ENCODE assay signal across 20 mouse cellular contexts in genomic region chr16:3896046-3896445, GRCm38 (mm10). TPM values are rescaled to one million over a fixed set of nuclear protein-coding genes. Genes with fewer than 3 reads are reported as not detected.
DNase-seq lines count a peak whose midpoint lies in the region; ATAC-seq and TF ChIP-seq lines count a peak whose summit lies in the region.
"Had no signal": no experiment of that assay in that cellular context is flagged by ENCODE, and none has a peak within 500 bp of the region (broad histone marks: within the 10 kb centered on the region; RNA-seq: fewer than 3 reads in every experiment).

No protein-coding gene starts in this region.

- no peak for TF ChIP-seq CTCF in CH12.LX (conservative IDR thresholded peaks at IDR 0.05 in 1 of 2, IDR thresholded peaks at IDR 0.05 in 1 of 2; ENCODE audit: low read depth in 2 of 2, low read length in 2 of 2)
- no peak for TF ChIP-seq CTCF in small intestine, adult 2 months (IDR thresholded peaks at IDR 0.05; ENCODE audit: extremely low read depth, insufficient read length, insufficient replicate concordance, low read depth, low read length)

- H3K27me3 ChIP-seq in liver, embryonic 16.5 days (ENCODE audit: control insufficient read depth, insufficient read depth, low read depth, low read length), result no peaks in the 10 kb centered on the region
- H3K27me3 ChIP-seq in liver, embryonic 11.5 days (replicated peaks; ENCODE audit: control insufficient read depth, insufficient read depth, low read length), result no peaks in the 10 kb centered on the region
- no peaks in the 10 kb centered on the region for H3K27me3 ChIP-seq in CH12.LX (replicated peaks)
- no peaks in the 10 kb centered on the region for H3K27me3 ChIP-seq in small intestine, adult 2 months (ENCODE audit: control insufficient read depth, insufficient read depth, low read length)
- H3K27me3 ChIP-seq: embryonic facial prominence, embryonic 12.5 days; hindbrain, embryonic 13.5 days; kidney, embryonic 15.5 days; liver, embryonic 15.5 days; megakaryocyte, embryonic 14.5 days; midbrain, embryonic 13.5 days had no signal

- no peaks in the 10 kb centered on the region for H3K9me3 ChIP-seq in liver, embryonic 16.5 days (replicated peaks; ENCODE audit: control insufficient read depth, low read length)
- H3K9me3 ChIP-seq in liver, embryonic 11.5 days (ENCODE audit: control insufficient read depth, low read length), result no peaks in the 10 kb centered on the region
- H3K9me3 ChIP-seq in CH12.LX (replicated peaks; ENCODE audit: low read length), result no peaks in the 10 kb centered on the region
- H3K9me3 ChIP-seq: embryonic facial prominence, embryonic 12.5 days; hindbrain, embryonic 13.5 days; kidney, embryonic 15.5 days; liver, embryonic 15.5 days; megakaryocyte, embryonic 14.5 days; midbrain, embryonic 13.5 days had no signal

- peak overlapping the region; percentile 19; the same call in 1 of the 2 replicates for H3K4me2 ChIP-seq in liver, embryonic 16.5 days (ENCODE audit: low read depth, low read length)
- no peak overlapping the region for H3K4me2 ChIP-seq in liver, embryonic 11.5 days
- H3K4me2 ChIP-seq in CH12.LX (ENCODE audit: insufficient read depth, low read depth, poor library complexity, severe bottlenecking), result peak overlapping the region; percentile 75; the same call in 1 of the 2 replicates
- H3K4me2 ChIP-seq: embryonic facial prominence, embryonic 12.5 days; heart, embryonic 11.5 days; hindbrain, embryonic 13.5 days; kidney, embryonic 15.5 days; midbrain, embryonic 13.5 days had no signal

- H3K27ac ChIP-seq in liver, embryonic 16.5 days (ENCODE audit: low read length), result peak overlapping the region; percentile 35; the same call in 1 of the 2 replicates
- H3K27ac ChIP-seq in liver, embryonic 11.5 days (ENCODE audit: low read depth, low read length), result no peak overlapping the region
- H3K27ac ChIP-seq in CH12.LX (ENCODE audit: insufficient read depth, low read depth), result no peak overlapping the region
- peak overlapping the region; percentile 62; the same call in 1 of the 2 replicates for H3K27ac ChIP-seq in small intestine, adult 2 months (ENCODE audit: insufficient read depth, low read depth, low read length)
- H3K27ac ChIP-seq: embryonic facial prominence, embryonic 12.5 days; hindbrain, embryonic 13.5 days; midbrain, embryonic 13.5 days had no signal

- in situ Hi-C loops in CH12.LX (cut with MboI; ENCODE audit: low pct_ligation_motif_present, low pct_unique_long_range_greater_than_20kb, low sequenced_read_pairs), result no loop called here

- dilution Hi-C loops in CH12.LX (cut with MboI; ENCODE audit: extremely low pct_ligation_motif_present, extremely low pct_unique_long_range_greater_than_20kb, low sequenced_read_pairs), result no loop called here

- no peak overlapping the region for H3K4me3 ChIP-seq in liver, embryonic 16.5 days (ENCODE audit: low read depth, low read length)
- no peak overlapping the region for H3K4me3 ChIP-seq in liver, embryonic 11.5 days (ENCODE audit: low read depth, low read length)
- peak overlapping the region in 2 of 3 experiments; percentile 57 to 59 for H3K4me3 ChIP-seq in CH12.LX (replicated peaks in 1 of 3; ENCODE audit: low read depth in 2 of 3, low read length in 2 of 3, poor library complexity in 1 of 3)
- H3K4me3 ChIP-seq in small intestine, adult 2 months (ENCODE audit: low read depth, low read length), result no peak overlapping the region
- H3K4me3 ChIP-seq: embryonic facial prominence, embryonic 12.5 days; hindbrain, embryonic 13.5 days; kidney, embryonic 15.5 days; left cerebral cortex, adult 2 months; liver, embryonic 15.5 days; midbrain, embryonic 13.5 days had no signal

- H3K36me3 ChIP-seq in liver, embryonic 16.5 days (ENCODE audit: control insufficient read depth, insufficient read depth), result peaks cover 15% of the 10 kb centered on the region
- H3K36me3 ChIP-seq in liver, embryonic 11.5 days (ENCODE audit: control insufficient read depth, insufficient read depth, low read length), result peaks cover 21% of the 10 kb centered on the region
- peaks cover 50 to 80% of the 10 kb centered on the region in 2 experiments for H3K36me3 ChIP-seq in CH12.LX (replicated peaks in 1 of 2; ENCODE audit: control insufficient read depth in 1 of 2, insufficient read depth in 1 of 2, low read length in 1 of 2)
- peaks cover 35% of the 10 kb centered on the region for H3K36me3 ChIP-seq in small intestine, adult 2 months (ENCODE audit: control insufficient read depth, insufficient read depth, low read length)

- no peak for ATAC-seq in liver, embryonic 16.5 days (ENCODE audit: low read depth)
- no peak for ATAC-seq in liver, embryonic 11.5 days (replicated peaks; ENCODE audit: low FRiP score)
- ATAC-seq in inflammation-experienced regulatory T-cells, adult 6 months, result peak; percentile 36
- ATAC-seq: midbrain, embryonic 13.5 days had no signal

- peaks cover 10% of the 10 kb centered on the region for H3K4me1 ChIP-seq in liver, embryonic 16.5 days (ENCODE audit: control insufficient read depth, low read depth, low read length)
- peaks cover 11% of the 10 kb centered on the region for H3K4me1 ChIP-seq in liver, embryonic 11.5 days (replicated peaks; ENCODE audit: control insufficient read depth, insufficient read depth, low read length)
- peaks cover 9 to 27% of the 10 kb centered on the region in 2 experiments for H3K4me1 ChIP-seq in CH12.LX (ENCODE audit: control insufficient read depth in 1 of 2, insufficient read depth in 2 of 2)
- H3K4me1 ChIP-seq in small intestine, adult 2 months (ENCODE audit: control insufficient read depth, insufficient read depth, insufficient read length, low read length), result peaks cover 8% of the 10 kb centered on the region; the same call in 1 of the 2 replicates
- H3K4me1 ChIP-seq: embryonic facial prominence, embryonic 12.5 days; hindbrain, embryonic 13.5 days; midbrain, embryonic 13.5 days had no signal

- peaks cover 23% of the 10 kb centered on the region for H3K79me2 ChIP-seq in CH12.LX (replicated peaks; ENCODE audit: control insufficient read depth, extremely low read depth, insufficient read depth, poor library complexity, severe bottlenecking)

- no peak for TF ChIP-seq EP300 in CH12.LX (IDR thresholded peaks at IDR 0.05; ENCODE audit: low read length)

- DNase-seq in liver, embryonic 11.5 days (ENCODE audit: low spot score), result no peak
- no peak for DNase-seq in CH12.LX (ENCODE audit: extremely low read depth)
- DNase-seq in spleen, adult 18-20 months, result no peak
- no peak for DNase-seq in cerebellum, adult 11 months
- DNase-seq: cerebellum, adult 2 months; cerebellum, postnatal 25 days; gastrocnemius, postnatal 36 days; right cerebral cortex, postnatal 25 days had no signal

- WGBS in liver, embryonic 16.5 days (ENCODE audit: insufficient replicate concordance), result 62% methylated on average over 6 of the region's 6 CpGs
- WGBS in liver, embryonic 11.5 days, result 82% methylated on average over 6 of the region's 6 CpGs
- 64% methylated on average over 6 of the region's 6 CpGs for WGBS in small intestine, adult 2 months

- no peak for TF ChIP-seq POLR2A in CH12.LX (IDR thresholded peaks at IDR 0.05; ENCODE audit: low read depth, low read length)
- no peak for TF ChIP-seq POLR2A in small intestine, adult 2 months (IDR thresholded peaks at IDR 0.05; ENCODE audit: low read depth, low read length)

- TF ChIP-seq RAD21 in CH12.LX (IDR thresholded peaks at IDR 0.05; ENCODE audit: low read depth, low read length), result no peak

- no peak overlapping the region for H3K9ac ChIP-seq in liver, embryonic 16.5 days (ENCODE audit: low read depth, low read length)
- H3K9ac ChIP-seq in liver, embryonic 11.5 days (ENCODE audit: low read depth, low read length), result no peak overlapping the region
- H3K9ac ChIP-seq in CH12.LX (ENCODE audit: insufficient read depth, low read depth), result peak overlapping the region; percentile 83
- H3K9ac ChIP-seq: embryonic facial prominence, embryonic 12.5 days; hindbrain, embryonic 13.5 days; kidney, embryonic 15.5 days; liver, embryonic 15.5 days; midbrain, embryonic 13.5 days had no signal

RNA-seq across cellular contexts. Expression of gene Gm20695, which starts 11.6 kb away (rescaled TPM):
- polyA plus RNA-seq in liver, embryonic 16.5 days (2015; fragmentation: Nextera tagmentation; extraction: Ambion mirVana), result 0.71 and 0.98 TPM in 2 replicates
- polyA plus RNA-seq in liver, embryonic 11.5 days (2014; fragmentation: Nextera tagmentation; extraction: Ambion mirVana), result 0.88 and 3.2 TPM in 2 replicates
- total RNA-seq in CH12.LX (2012; rRNA removed) (0.88 and 0.89 TPM in 2 replicates), CH12.LX (2014; rRNA removed) (1.2 and 1.7 TPM in 2 replicates)
- polyA plus RNA-seq in CH12.LX (2012; ENCODE audit: insufficient read length, low read depth), result not detected in 2 replicates
- polyA plus RNA-seq in inflammation-experienced regulatory T-cells, adult 6 months (2017; shearing (Covaris generic)), result 1 to 10 TPM; 3.2 to 5.6 (median 3.9) TPM
- not detected in 2 replicates for polyA plus RNA-seq in small intestine, adult 2 months (2012; rRNA removed)
- total RNA-seq: gastrocnemius, postnatal 36 days had no signal
- polyA plus RNA-seq: large intestine, adult 2 months had no signal

RNA-seq across cellular contexts. Expression of gene Zfp597, which starts 11.7 kb away (rescaled TPM):
- 2.2 and 2.5 TPM in 2 replicates for polyA plus RNA-seq in liver, embryonic 16.5 days (2015; fragmentation: Nextera tagmentation; extraction: Ambion mirVana)
- polyA plus RNA-seq in liver, embryonic 11.5 days (2014; fragmentation: Nextera tagmentation; extraction: Ambion mirVana), result 4.2 and 5.9 TPM in 2 replicates
- total RNA-seq in CH12.LX (2012; rRNA removed) (10.4 and 13.4 TPM in 2 replicates), CH12.LX (2014; rRNA removed) (17.5 and 17.8 TPM in 2 replicates)
- 10.5 and 11.0 TPM in 2 replicates for polyA plus RNA-seq in CH12.LX (2012; ENCODE audit: insufficient read length, low read depth)
- 10 to 100 TPM; 11.4 to 14.1 (median 12.6) TPM for polyA plus RNA-seq in inflammation-experienced regulatory T-cells, adult 6 months (2017; shearing (Covaris generic))
- polyA plus RNA-seq in small intestine, adult 2 months (2012; rRNA removed), result 0.66 and 0.87 TPM in 2 replicates

RNA-seq across cellular contexts. Expression of gene 1700037C18Rik, which starts 12.4 kb away (rescaled TPM):
- 1.8 and 1.9 TPM in 2 replicates for polyA plus RNA-seq in liver, embryonic 16.5 days (2015; fragmentation: Nextera tagmentation; extraction: Ambion mirVana)
- 4.8 and 5.5 TPM in 2 replicates for polyA plus RNA-seq in liver, embryonic 11.5 days (2014; fragmentation: Nextera tagmentation; extraction: Ambion mirVana)
- 11.9 TPM in 2 replicates for total RNA-seq in CH12.LX (2012; rRNA removed)
- 15.9 and 18.1 TPM in 2 replicates for total RNA-seq in CH12.LX (2014; rRNA removed)
- polyA plus RNA-seq in CH12.LX (2012; ENCODE audit: insufficient read length, low read depth), result 14.7 and 15.2 TPM in 2 replicates
- polyA plus RNA-seq in inflammation-experienced regulatory T-cells, adult 6 months (2017; shearing (Covaris generic)), result 10 to 100 TPM in 1 of 3 experiments, 1 to 10 TPM in 2; 7.4 to 11.7 (median 9.6) TPM
- 6.9 and 9.1 TPM in 2 replicates for polyA plus RNA-seq in small intestine, adult 2 months (2012; rRNA removed)

RNA-seq across cellular contexts. Expression of gene Cluap1, which starts 12.6 kb away (rescaled TPM):
- 5.7 and 6.5 TPM in 2 replicates for polyA plus RNA-seq in liver, embryonic 16.5 days (2015; fragmentation: Nextera tagmentation; extraction: Ambion mirVana)
- polyA plus RNA-seq in liver, embryonic 11.5 days (2014; fragmentation: Nextera tagmentation; extraction: Ambion mirVana), result 21.8 and 22.9 TPM in 2 replicates
- total RNA-seq in CH12.LX (2012; rRNA removed) (33.7 and 37.6 TPM in 2 replicates), CH12.LX (2014; rRNA removed) (46.5 and 47.9 TPM in 2 replicates)
- polyA plus RNA-seq in CH12.LX (2012; ENCODE audit: insufficient read length, low read depth), result 47.0 and 56.1 TPM in 2 replicates
- 10 to 100 TPM; 24.9 to 44.3 (median 33.9) TPM for polyA plus RNA-seq in inflammation-experienced regulatory T-cells, adult 6 months (2017; shearing (Covaris generic))
- 0.89 and 2.7 TPM in 2 replicates for polyA plus RNA-seq in small intestine, adult 2 months (2012; rRNA removed)

RNA-seq across cellular contexts. Expression of gene Naa60, which starts 23.9 kb away (rescaled TPM):
- polyA plus RNA-seq in liver, embryonic 16.5 days (2015; fragmentation: Nextera tagmentation; extraction: Ambion mirVana), result 22.7 and 24.1 TPM in 2 replicates
- polyA plus RNA-seq in liver, embryonic 11.5 days (2014; fragmentation: Nextera tagmentation; extraction: Ambion mirVana), result 44.3 and 51.2 TPM in 2 replicates
- total RNA-seq in CH12.LX (2012; rRNA removed) (31.9 and 39.0 TPM in 2 replicates), CH12.LX (2014; rRNA removed) (26.4 and 28.3 TPM in 2 replicates)
- polyA plus RNA-seq in CH12.LX (2012; ENCODE audit: insufficient read length, low read depth), result 67.2 and 81.5 TPM in 2 replicates
- 100 to 1,000 TPM; 106 to 119 (median 107) TPM for polyA plus RNA-seq in inflammation-experienced regulatory T-cells, adult 6 months (2017; shearing (Covaris generic))
- polyA plus RNA-seq in small intestine, adult 2 months (2012; rRNA removed), result 45.0 and 67.6 TPM in 2 replicates

Comparison
In these comparisons a context has a peak if more than half of its experiments do, and no peak if none do; other contexts are left out.
1. H3K27ac ChIP-seq: peak in liver, embryonic 16.5 days (single experiment) and small intestine, adult 2 months (single experiment); none in liver, embryonic 11.5 days (single experiment) and CH12.LX (single experiment).
2. H3K4me3 ChIP-seq: peak in CH12.LX (2 of 3); none in liver, embryonic 16.5 days (single experiment), liver, embryonic 11.5 days (single experiment) and small intestine, adult 2 months (single experiment).